Mouse (Mus musculus): ENCODE results near the gene Foxp1. TPM values are rescaled to one million over a fixed set of nuclear protein-coding genes. Genes with fewer than 3 reads are reported as not detected.

The Foxp1 gene
- polyA plus RNA-seq, 1 experiment from 2014 or later: 65.4 TPM

- Histone ChIP-seq H3K36me3 (ENCODE audit: control insufficient read depth, insufficient read depth, low read length) (no peaks in the 10 kb centered on the region), H3K4me3 (ENCODE audit: low read depth, low read length) (no peak overlapping the region), H3K9me3 (ENCODE audit: control insufficient read depth, low read length) (no peaks in the 10 kb centered on the region), H3K9ac (ENCODE audit: low read length) (no peak overlapping the region), H3K4me1 (ENCODE audit: control insufficient read depth, insufficient read depth, low read length) (peaks cover 5% of the 10 kb centered on the region; the same call in 1 of the 2 replicates), H3K4me2 (ENCODE audit: low read depth, severe bottlenecking) (no peak overlapping the region), H3K27me3 (ENCODE audit: control insufficient read depth, insufficient read depth, low read length) (no peaks in the 10 kb centered on the region), H3K27ac (replicated peaks; ENCODE audit: low read depth, low read length) (no peak overlapping the region)
- no peak for DNase-seq (ENCODE audit: low spot score)
- WGBS: 82% methylated on average over 7 of the region's 7 CpGs
- no peak for ATAC-seq (ENCODE audit: insufficient number of reproducible peaks, low FRiP score, low TSS enrichment, low read depth)
Observed at GRCm38 (mm10) chr6:99453763-99454520, 68.6 kb downstream of the Foxp1 start.

GRCm38 (mm10) chr6:99452638-99453185, 69.8 kb downstream of the Foxp1 start:
- DNase-seq (ENCODE audit: low spot score) (no peak), ATAC-seq (ENCODE audit: insufficient number of reproducible peaks, low FRiP score, low TSS enrichment, low read depth) (no peak)
- WGBS: 70% methylated on average over 2 of the region's 2 CpGs
- Histone ChIP-seq H3K4me2 (ENCODE audit: low read depth, severe bottlenecking) (no peak overlapping the region), H3K9ac (ENCODE audit: low read length) (no peak overlapping the region), H3K27me3 (ENCODE audit: control insufficient read depth, insufficient read depth, low read length) (no peaks in the 10 kb centered on the region), H3K36me3 (ENCODE audit: control insufficient read depth, insufficient read depth, low read length) (no peaks in the 10 kb centered on the region), H3K4me1 (ENCODE audit: control insufficient read depth, insufficient read depth, low read length) (peaks cover 5% of the 10 kb centered on the region; the same call in 1 of the 2 replicates), H3K9me3 (ENCODE audit: control insufficient read depth, low read length) (no peaks in the 10 kb centered on the region), H3K27ac (replicated peaks; ENCODE audit: low read depth, low read length) (no peak overlapping the region), H3K4me3 (ENCODE audit: low read depth, low read length) (no peak overlapping the region)

- ATAC-seq (ENCODE audit: insufficient number of reproducible peaks, low FRiP score, low TSS enrichment, low read depth): no peak
- Histone ChIP-seq H3K4me1 (ENCODE audit: control insufficient read depth, insufficient read depth, low read length) (peaks cover 5% of the 10 kb centered on the region; the same call in 1 of the 2 replicates), H3K27me3 (ENCODE audit: control insufficient read depth, insufficient read depth, low read length) (no peaks in the 10 kb centered on the region), H3K36me3 (ENCODE audit: control insufficient read depth, insufficient read depth, low read length) (no peaks in the 10 kb centered on the region), H3K4me2 (ENCODE audit: low read depth, severe bottlenecking) (no peak overlapping the region), H3K27ac (replicated peaks; ENCODE audit: low read depth, low read length) (no peak overlapping the region), H3K9ac (ENCODE audit: low read length) (no peak overlapping the region), H3K4me3 (ENCODE audit: low read depth, low read length) (no peak overlapping the region), H3K9me3 (ENCODE audit: control insufficient read depth, low read length) (no peaks in the 10 kb centered on the region)
- WGBS: 39% methylated on average over 11 of the region's 11 CpGs
- DNase-seq (ENCODE audit: low spot score): no peak
Observed at GRCm38 (mm10) chr6:99451479-99451878, 71.0 kb downstream of the Foxp1 start.

- no peak overlapping the region for H3K27ac ChIP-seq (replicated peaks; ENCODE audit: low read depth, low read length)
- ATAC-seq (ENCODE audit: insufficient number of reproducible peaks, low FRiP score, low TSS enrichment, low read depth) (no peak), DNase-seq (ENCODE audit: low spot score) (no peak)
- no peaks in the 10 kb centered on the region for H3K9me3 ChIP-seq (ENCODE audit: control insufficient read depth, low read length)
- H3K27me3 ChIP-seq (ENCODE audit: control insufficient read depth, insufficient read depth, low read length): no peaks in the 10 kb centered on the region
- H3K4me2 ChIP-seq (ENCODE audit: low read depth, severe bottlenecking): no peak overlapping the region
- WGBS: 78% methylated on average over 4 of the region's 4 CpGs
- no peaks in the 10 kb centered on the region for H3K36me3 ChIP-seq (ENCODE audit: control insufficient read depth, insufficient read depth, low read length)
- H3K4me1 ChIP-seq (ENCODE audit: control insufficient read depth, insufficient read depth, low read length): peaks cover 5% of the 10 kb centered on the region; the same call in 1 of the 2 replicates
- no peak overlapping the region for H3K4me3 ChIP-seq (ENCODE audit: low read depth, low read length)
- H3K9ac ChIP-seq (ENCODE audit: low read length): no peak overlapping the region
Observed at GRCm38 (mm10) chr6:99447447-99447846, 75.1 kb downstream of the Foxp1 start.

- WGBS: 94% methylated on average over 12 of the region's 12 CpGs
- no peak overlapping the region for H3K4me2 ChIP-seq (ENCODE audit: low read depth, severe bottlenecking)
Observed at GRCm38 (mm10) chr6:99446801-99447415, 75.6 kb downstream of the Foxp1 start.

GRCm38 (mm10) chr6:99443460-99443859, 79.1 kb downstream of the Foxp1 start:
- Histone ChIP-seq H3K9ac (ENCODE audit: low read length) (no peak overlapping the region), H3K9me3 (ENCODE audit: control insufficient read depth, low read length) (no peaks in the 10 kb centered on the region), H3K4me1 (ENCODE audit: control insufficient read depth, insufficient read depth, low read length) (peaks cover 16% of the 10 kb centered on the region), H3K27ac (replicated peaks; ENCODE audit: low read depth, low read length) (no peak overlapping the region), H3K27me3 (ENCODE audit: control insufficient read depth, insufficient read depth, low read length) (no peaks in the 10 kb centered on the region), H3K36me3 (ENCODE audit: control insufficient read depth, insufficient read depth, low read length) (no peaks in the 10 kb centered on the region), H3K4me2 (ENCODE audit: low read depth, severe bottlenecking) (no peak overlapping the region), H3K4me3 (ENCODE audit: low read depth, low read length) (no peak overlapping the region)
- DNase-seq (ENCODE audit: low spot score): no peak
- no peak for ATAC-seq (ENCODE audit: insufficient number of reproducible peaks, low FRiP score, low TSS enrichment, low read depth)
- WGBS: 70% methylated on average over 5 of the region's 5 CpGs

More at GRCm38 (mm10) chr6:99446801-99447415, 75.6 kb downstream of the Foxp1 start:
- Histone ChIP-seq H3K9me3 (ENCODE audit: control insufficient read depth, low read length) (no peaks in the 10 kb centered on the region), H3K36me3 (ENCODE audit: control insufficient read depth, insufficient read depth, low read length) (no peaks in the 10 kb centered on the region), H3K27ac (replicated peaks; ENCODE audit: low read depth, low read length) (no peak overlapping the region), H3K9ac (ENCODE audit: low read length) (no peak overlapping the region), H3K27me3 (ENCODE audit: control insufficient read depth, insufficient read depth, low read length) (no peaks in the 10 kb centered on the region), H3K4me1 (ENCODE audit: control insufficient read depth, insufficient read depth, low read length) (peaks cover 3% of the 10 kb centered on the region; the same call in 1 of the 2 replicates), H3K4me3 (ENCODE audit: low read depth, low read length) (no peak overlapping the region)
- DNase-seq (ENCODE audit: low spot score) (no peak), ATAC-seq (ENCODE audit: insufficient number of reproducible peaks, low FRiP score, low TSS enrichment, low read depth) (no peak)

GRCm38 (mm10) chr6:99441100-99441499, 81.4 kb downstream of the Foxp1 start:
- Histone ChIP-seq H3K27me3 (ENCODE audit: control insufficient read depth, insufficient read depth, low read length) (no peaks in the 10 kb centered on the region), H3K4me1 (ENCODE audit: control insufficient read depth, insufficient read depth, low read length) (peaks cover 20% of the 10 kb centered on the region), H3K9me3 (ENCODE audit: control insufficient read depth, low read length) (no peaks in the 10 kb centered on the region), H3K27ac (replicated peaks; ENCODE audit: low read depth, low read length) (no peak overlapping the region), H3K36me3 (ENCODE audit: control insufficient read depth, insufficient read depth, low read length) (no peaks in the 10 kb centered on the region), H3K9ac (ENCODE audit: low read length) (no peak overlapping the region), H3K4me2 (ENCODE audit: low read depth, severe bottlenecking) (no peak overlapping the region), H3K4me3 (ENCODE audit: low read depth, low read length) (no peak overlapping the region)
- no peak for DNase-seq (ENCODE audit: low spot score)
- 52% methylated on average over 7 of the region's 7 CpGs for WGBS
- ATAC-seq (ENCODE audit: insufficient number of reproducible peaks, low FRiP score, low TSS enrichment, low read depth): no peak

GRCm38 (mm10) chr6:99440606-99441005, 81.9 kb downstream of the Foxp1 start:
- 99% methylated on average over 2 of the region's 2 CpGs for WGBS
- Histone ChIP-seq H3K4me3 (ENCODE audit: low read depth, low read length) (no peak overlapping the region), H3K36me3 (ENCODE audit: control insufficient read depth, insufficient read depth, low read length) (no peaks in the 10 kb centered on the region), H3K4me2 (ENCODE audit: low read depth, severe bottlenecking) (no peak overlapping the region), H3K9me3 (ENCODE audit: control insufficient read depth, low read length) (no peaks in the 10 kb centered on the region), H3K27ac (replicated peaks; ENCODE audit: low read depth, low read length) (no peak overlapping the region), H3K9ac (ENCODE audit: low read length) (no peak overlapping the region), H3K4me1 (ENCODE audit: control insufficient read depth, insufficient read depth, low read length) (peaks cover 20% of the 10 kb centered on the region), H3K27me3 (ENCODE audit: control insufficient read depth, insufficient read depth, low read length) (no peaks in the 10 kb centered on the region)
- ATAC-seq (ENCODE audit: insufficient number of reproducible peaks, low FRiP score, low TSS enrichment, low read depth) (no peak), DNase-seq (ENCODE audit: low spot score) (no peak)

Data from limb, embryonic 11.5 days (tissue).